Mouse (Mus musculus): ENCODE results near the gene Ift43. TPM values are rescaled to one million over a fixed set of nuclear protein-coding genes. Genes with fewer than 3 reads are reported as not detected.

Gene Ift43
- polyA plus RNA-seq (2014; fragmentation: Nextera tagmentation; extraction: Ambion mirVana): 77.0 and 87.9 TPM in 2 replicates

DNA sequence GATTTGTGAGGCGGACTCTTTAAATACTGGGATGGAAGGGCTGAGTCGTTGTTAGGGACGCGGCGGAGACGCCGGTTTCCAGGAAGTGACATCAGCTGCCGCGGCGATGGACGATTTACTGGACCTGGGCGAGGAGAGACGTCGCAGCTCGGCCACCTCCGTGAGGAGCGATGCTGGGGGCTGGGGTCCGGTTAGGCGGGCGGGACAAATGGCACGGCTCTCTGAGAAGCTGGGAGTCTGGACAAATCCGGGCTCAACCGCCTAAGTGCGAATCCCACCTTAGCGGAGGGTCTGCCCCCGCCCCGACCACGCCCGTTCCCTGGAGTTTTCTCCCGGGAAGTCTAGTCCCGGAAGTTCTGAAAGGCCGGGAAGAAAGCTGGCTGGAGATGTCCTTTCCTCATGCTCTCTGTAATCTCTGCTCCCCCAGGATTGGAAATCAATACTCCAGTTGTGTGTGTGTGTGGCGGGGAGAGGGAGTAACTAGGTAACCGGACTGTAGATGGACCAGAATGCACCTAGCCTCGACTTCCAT, at the start of gene Ift43:
TSS of gene Ift43 (plus strand) at position 61 of the 532 bp plus-strand sequence.
- WGBS: 1% methylated on average over 35 of the region's 35 CpGs
- Histone ChIP-seq H3K36me3 (ENCODE audit: control insufficient read depth, insufficient read depth, low read length) (peaks cover 5% of the 10 kb centered on the region; the same call in 1 of the 2 replicates), H3K27ac (ENCODE audit: low read depth, low read length) (no peak within 1 kb of the TSS), H3K4me1 (ENCODE audit: control insufficient read depth, insufficient read depth, low read length) (peaks cover 10% of the 10 kb centered on the region), H3K4me2 (replicated peaks; ENCODE audit: low read depth, low read length) (peak within 1 kb of the TSS; percentile 72), H3K9me3 (ENCODE audit: control insufficient read depth, low read length) (no peaks in the 10 kb centered on the region), H3K27me3 (ENCODE audit: control insufficient read depth, insufficient read depth, low read length) (0 out of 2 replicates have a peak, but pooled peaks cover 2% of the 10 kb centered on the region), H3K4me3 (ENCODE audit: low read length) (peak within 1 kb of the TSS; percentile 80), H3K9ac (ENCODE audit: low read depth, low read length) (peak within 1 kb of the TSS; percentile 63)
- ATAC-seq (ENCODE audit: low FRiP score, low TSS enrichment): peak; percentile 65

DNA sequence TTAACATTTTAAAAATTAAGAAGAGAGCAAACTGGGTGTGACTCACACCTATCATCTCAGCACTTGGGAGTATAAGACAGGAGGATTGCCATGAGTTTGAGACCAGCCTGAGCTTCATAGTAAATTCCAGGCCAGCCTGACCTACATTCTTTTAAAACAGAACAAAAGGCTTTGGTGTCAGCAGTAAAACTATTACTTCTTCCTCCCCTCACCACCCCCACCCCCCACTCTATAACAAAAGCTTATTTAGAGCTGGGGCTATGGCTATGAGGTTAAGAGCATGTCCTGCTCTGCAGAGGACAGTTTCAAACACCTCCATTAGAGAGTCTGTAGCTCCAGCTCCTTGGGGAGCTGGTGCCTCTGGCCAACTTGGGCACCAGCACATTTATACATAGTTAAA, 46.8 kb upstream of the Ift43 start:
- no peak for ATAC-seq (ENCODE audit: low FRiP score, low TSS enrichment)
- no peak overlapping the region for H3K4me2 ChIP-seq (replicated peaks; ENCODE audit: low read depth, low read length)
- H3K4me1 ChIP-seq (ENCODE audit: control insufficient read depth, insufficient read depth, low read length): peaks cover 14% of the 10 kb centered on the region
- no peaks in the 10 kb centered on the region for H3K36me3 ChIP-seq (ENCODE audit: control insufficient read depth, insufficient read depth, low read length)
- H3K9ac ChIP-seq (ENCODE audit: low read depth, low read length): no peak overlapping the region
- 0 out of 2 replicates have a peak, but pooled peaks cover 2% of the 10 kb centered on the region for H3K27me3 ChIP-seq (ENCODE audit: control insufficient read depth, insufficient read depth, low read length)
- H3K4me3 ChIP-seq (ENCODE audit: low read length): no peak overlapping the region
- H3K27ac ChIP-seq (ENCODE audit: low read depth, low read length): no peak overlapping the region
- no peaks in the 10 kb centered on the region for H3K9me3 ChIP-seq (ENCODE audit: control insufficient read depth, low read length)

DNA sequence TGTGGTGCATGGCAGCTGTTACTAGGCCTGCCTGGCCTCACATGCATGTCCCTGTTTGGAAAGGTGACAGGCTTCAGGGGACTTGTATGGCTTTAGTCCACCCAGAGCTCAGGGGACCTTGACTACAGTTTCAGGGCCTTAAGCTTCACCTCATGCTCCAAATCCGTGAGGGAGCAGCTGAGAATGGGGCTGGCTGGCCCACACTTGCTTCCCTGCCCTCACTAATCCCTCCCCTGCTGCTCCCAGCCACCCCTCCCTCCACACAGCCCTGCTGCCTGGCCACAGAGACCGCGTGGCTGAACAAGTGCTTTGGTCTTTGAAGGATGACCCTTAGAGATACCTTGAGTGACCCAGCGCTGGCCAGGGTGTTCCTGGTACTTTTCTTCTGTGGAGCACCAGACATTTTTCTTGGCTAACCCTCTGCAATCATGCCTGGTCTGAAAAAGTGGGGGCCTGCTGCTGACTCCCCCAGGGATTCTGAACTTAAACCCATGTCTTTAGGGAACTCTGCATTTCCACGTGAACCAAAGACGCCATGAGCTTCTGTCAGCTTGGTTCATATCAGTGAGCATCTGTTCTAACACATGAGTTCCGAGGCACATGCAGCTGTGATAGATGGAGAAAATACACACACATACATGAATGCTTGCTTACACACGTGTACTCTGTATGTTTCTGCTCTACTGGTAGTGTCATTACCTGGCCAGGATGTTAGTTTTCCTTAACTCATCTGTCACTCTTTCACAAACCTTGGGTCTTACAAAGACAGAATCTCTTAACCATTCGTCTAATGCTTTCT, 45.8 kb upstream of the Ift43 start:
- H3K27ac ChIP-seq (ENCODE audit: low read depth, low read length): peak overlapping the region; percentile 56; the same call in 1 of the 2 replicates
- H3K9ac ChIP-seq (ENCODE audit: low read depth, low read length): no peak overlapping the region
- WGBS: 25% methylated on average over 9 of the region's 9 CpGs
- no peak overlapping the region for H3K4me2 ChIP-seq (replicated peaks; ENCODE audit: low read depth, low read length)
- no peaks in the 10 kb centered on the region for H3K9me3 ChIP-seq (ENCODE audit: control insufficient read depth, low read length)
- no peaks in the 10 kb centered on the region for H3K36me3 ChIP-seq (ENCODE audit: control insufficient read depth, insufficient read depth, low read length)
- H3K27me3 ChIP-seq (ENCODE audit: control insufficient read depth, insufficient read depth, low read length): 0 out of 2 replicates have a peak, but pooled peaks cover 2% of the 10 kb centered on the region
- peaks cover 14% of the 10 kb centered on the region for H3K4me1 ChIP-seq (ENCODE audit: control insufficient read depth, insufficient read depth, low read length)
- ATAC-seq (ENCODE audit: low FRiP score, low TSS enrichment): peak; percentile 28
- no peak overlapping the region for H3K4me3 ChIP-seq (ENCODE audit: low read length)

DNA sequence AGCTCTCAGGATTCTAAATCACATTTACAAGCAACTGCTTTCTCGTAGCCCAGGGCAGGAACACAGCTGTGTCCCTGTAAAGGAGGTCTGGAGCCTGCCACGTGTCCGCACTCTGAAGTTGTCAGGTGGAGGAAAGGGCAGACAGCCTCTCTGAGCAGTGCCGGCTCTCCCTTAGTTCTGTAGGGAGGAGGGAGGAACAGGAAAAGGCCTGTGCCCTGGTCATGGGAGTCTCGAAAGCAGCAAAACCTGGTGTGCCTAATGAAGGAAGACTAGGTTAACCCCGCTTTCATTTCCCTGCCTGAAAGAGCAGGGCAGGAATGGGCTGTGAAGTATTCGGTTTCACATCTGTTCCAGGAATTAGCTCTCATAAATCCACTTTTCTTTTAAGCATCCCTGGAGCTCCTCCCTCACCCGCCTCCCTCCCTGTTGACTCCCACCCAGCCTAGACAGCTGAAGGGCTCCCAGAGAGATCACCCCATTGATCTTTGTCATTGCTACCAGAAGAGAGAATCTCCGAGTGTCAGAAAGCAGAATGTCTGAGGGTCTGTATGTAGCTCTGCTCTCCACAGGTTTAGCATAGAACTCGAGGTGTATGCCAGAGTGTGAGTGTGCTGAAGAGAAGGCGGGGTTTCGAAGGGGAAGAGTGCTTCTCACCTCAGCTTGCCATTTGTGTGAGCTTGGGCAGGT, 45.0 kb upstream of the Ift43 start:
- peak overlapping the region; percentile 56; the same call in 1 of the 2 replicates for H3K27ac ChIP-seq (ENCODE audit: low read depth, low read length)
- 0 out of 2 replicates have a peak, but pooled peaks cover 1% of the 10 kb centered on the region for H3K27me3 ChIP-seq (ENCODE audit: control insufficient read depth, insufficient read depth, low read length)
- ATAC-seq (ENCODE audit: low FRiP score, low TSS enrichment): peak; percentile 97
- no peaks in the 10 kb centered on the region for H3K9me3 ChIP-seq (ENCODE audit: control insufficient read depth, low read length)
- H3K36me3 ChIP-seq (ENCODE audit: control insufficient read depth, insufficient read depth, low read length): no peaks in the 10 kb centered on the region
- H3K4me2 ChIP-seq (replicated peaks; ENCODE audit: low read depth, low read length): no peak overlapping the region
- H3K4me1 ChIP-seq (ENCODE audit: control insufficient read depth, insufficient read depth, low read length): peaks cover 14% of the 10 kb centered on the region
- no peak overlapping the region for H3K9ac ChIP-seq (ENCODE audit: low read depth, low read length)
- H3K4me3 ChIP-seq (ENCODE audit: low read length): no peak overlapping the region
- WGBS: 8% methylated on average over 12 of the region's 12 CpGs

DNA sequence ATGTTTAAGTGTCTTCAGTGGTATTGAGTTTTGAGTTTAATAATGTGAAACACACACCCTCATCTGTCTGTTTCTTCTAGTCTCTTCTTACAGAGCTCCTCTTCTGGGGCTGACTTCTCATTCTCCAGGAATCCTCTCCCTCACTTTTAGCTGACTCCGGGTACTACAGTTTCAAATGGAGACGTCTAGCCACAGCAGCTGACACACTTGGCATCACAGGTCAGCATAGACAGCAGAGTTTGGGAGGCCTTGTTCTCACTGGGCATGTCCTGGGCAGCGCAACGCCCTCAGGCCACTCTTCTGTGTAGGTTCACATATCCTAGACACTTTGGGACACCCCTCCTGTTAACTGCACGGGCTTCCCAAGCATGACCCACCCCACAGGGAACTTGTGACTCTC, 43.3 kb upstream of the Ift43 start:
- no peaks in the 10 kb centered on the region for H3K9me3 ChIP-seq (ENCODE audit: control insufficient read depth, low read length)
- H3K4me1 ChIP-seq (ENCODE audit: control insufficient read depth, insufficient read depth, low read length): peaks cover 14% of the 10 kb centered on the region
- H3K4me3 ChIP-seq (ENCODE audit: low read length): no peak overlapping the region
- ATAC-seq (ENCODE audit: low FRiP score, low TSS enrichment): no peak
- H3K4me2 ChIP-seq (replicated peaks; ENCODE audit: low read depth, low read length): no peak overlapping the region
- H3K9ac ChIP-seq (ENCODE audit: low read depth, low read length): no peak overlapping the region
- 63% methylated on average over 5 of the region's 5 CpGs for WGBS
- H3K27me3 ChIP-seq (ENCODE audit: control insufficient read depth, insufficient read depth, low read length): no peaks in the 10 kb centered on the region
- no peaks in the 10 kb centered on the region for H3K36me3 ChIP-seq (ENCODE audit: control insufficient read depth, insufficient read depth, low read length)
- no peak overlapping the region for H3K27ac ChIP-seq (ENCODE audit: low read depth, low read length)

DNA sequence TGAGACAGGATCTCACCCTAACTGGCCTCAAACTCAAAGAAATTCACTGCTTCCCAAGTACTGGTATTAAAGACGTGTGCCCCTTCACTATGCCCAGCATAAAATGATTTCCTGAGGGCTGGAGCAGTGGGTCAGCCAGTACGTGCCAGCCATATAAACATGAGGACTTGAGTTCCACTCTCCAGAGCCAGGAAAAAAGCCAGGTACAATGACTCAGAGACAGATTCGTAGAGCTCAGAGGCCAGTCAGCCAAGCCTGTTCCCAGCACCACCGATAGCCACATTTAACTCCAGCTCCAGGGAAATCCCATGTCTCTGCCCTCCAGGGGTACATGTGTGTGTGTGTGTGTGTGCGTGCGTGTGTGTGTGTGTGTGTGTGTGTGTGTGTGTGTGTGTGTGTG, 42.6 kb upstream of the Ift43 start:
- H3K4me2 ChIP-seq (replicated peaks; ENCODE audit: low read depth, low read length): no peak overlapping the region
- H3K4me3 ChIP-seq (ENCODE audit: low read length): no peak overlapping the region
- no peak for ATAC-seq (ENCODE audit: low FRiP score, low TSS enrichment)
- H3K27ac ChIP-seq (ENCODE audit: low read depth, low read length): no peak overlapping the region
- 78% methylated on average over 6 of the region's 6 CpGs for whole genome bisulfite sequencing
- H3K4me1 ChIP-seq (ENCODE audit: control insufficient read depth, insufficient read depth, low read length): peaks cover 14% of the 10 kb centered on the region
- H3K9ac ChIP-seq (ENCODE audit: low read depth, low read length): no peak overlapping the region
- H3K27me3 ChIP-seq (ENCODE audit: control insufficient read depth, insufficient read depth, low read length): no peaks in the 10 kb centered on the region
- H3K36me3 ChIP-seq (ENCODE audit: control insufficient read depth, insufficient read depth, low read length): no peaks in the 10 kb centered on the region
- no peaks in the 10 kb centered on the region for H3K9me3 ChIP-seq (ENCODE audit: control insufficient read depth, low read length)

DNA sequence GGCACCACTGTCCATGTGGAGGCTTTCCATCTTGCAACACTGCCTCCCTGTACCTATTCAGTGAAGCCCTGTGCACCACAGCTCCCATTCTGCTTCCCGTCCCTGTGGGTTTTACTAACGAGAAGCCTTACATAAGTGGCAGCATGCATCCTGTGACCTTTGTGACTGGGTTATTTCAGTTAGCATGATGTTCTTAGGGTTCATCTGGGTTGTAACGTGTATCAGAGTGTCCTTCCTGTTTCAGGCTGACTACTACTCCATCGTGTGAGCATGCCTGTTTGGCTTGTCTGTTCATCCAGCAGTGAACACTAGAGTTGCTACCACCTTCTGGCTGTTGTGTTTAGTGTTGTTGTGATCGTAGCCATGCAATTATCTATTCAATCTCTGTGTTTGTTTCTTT, 36.2 kb upstream of the Ift43 start:
- no peak for ATAC-seq (ENCODE audit: low FRiP score, low TSS enrichment)
- Histone ChIP-seq H3K27ac (ENCODE audit: low read depth, low read length) (no peak overlapping the region), H3K4me1 (ENCODE audit: control insufficient read depth, insufficient read depth, low read length) (no peaks in the 10 kb centered on the region), H3K4me3 (ENCODE audit: low read length) (no peak overlapping the region), H3K36me3 (ENCODE audit: control insufficient read depth, insufficient read depth, low read length) (no peaks in the 10 kb centered on the region), H3K27me3 (ENCODE audit: control insufficient read depth, insufficient read depth, low read length) (no peaks in the 10 kb centered on the region), H3K9me3 (ENCODE audit: control insufficient read depth, low read length) (no peaks in the 10 kb centered on the region), H3K4me2 (replicated peaks; ENCODE audit: low read depth, low read length) (no peak overlapping the region), H3K9ac (ENCODE audit: low read depth, low read length) (no peak overlapping the region)
- WGBS: 85% methylated on average over 5 of the region's 5 CpGs

DNA sequence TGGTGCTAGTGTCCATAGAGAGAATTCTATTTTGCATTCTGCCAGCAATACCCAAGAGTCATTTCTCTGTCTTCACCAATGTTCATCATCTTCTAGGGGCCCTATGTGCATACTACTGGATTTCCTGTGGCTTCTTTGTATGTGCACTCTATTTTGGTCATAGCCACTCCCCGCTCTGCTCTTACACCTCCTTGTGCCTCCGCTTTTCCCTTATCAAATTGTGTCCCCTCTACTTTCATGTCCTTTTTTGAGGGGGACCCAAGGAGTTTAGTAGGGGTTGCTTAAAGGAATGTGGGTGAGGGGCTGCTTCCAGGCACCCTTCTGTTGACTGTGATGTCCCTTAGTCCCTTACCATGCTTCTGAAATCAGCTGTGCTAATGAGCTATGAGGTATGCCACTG, 35.6 kb upstream of the Ift43 start:
- no peaks in the 10 kb centered on the region for H3K27me3 ChIP-seq (ENCODE audit: control insufficient read depth, insufficient read depth, low read length)
- ATAC-seq (ENCODE audit: low FRiP score, low TSS enrichment): no peak
- WGBS: 98% methylated on average over 2 of the region's 2 CpGs

DNA sequence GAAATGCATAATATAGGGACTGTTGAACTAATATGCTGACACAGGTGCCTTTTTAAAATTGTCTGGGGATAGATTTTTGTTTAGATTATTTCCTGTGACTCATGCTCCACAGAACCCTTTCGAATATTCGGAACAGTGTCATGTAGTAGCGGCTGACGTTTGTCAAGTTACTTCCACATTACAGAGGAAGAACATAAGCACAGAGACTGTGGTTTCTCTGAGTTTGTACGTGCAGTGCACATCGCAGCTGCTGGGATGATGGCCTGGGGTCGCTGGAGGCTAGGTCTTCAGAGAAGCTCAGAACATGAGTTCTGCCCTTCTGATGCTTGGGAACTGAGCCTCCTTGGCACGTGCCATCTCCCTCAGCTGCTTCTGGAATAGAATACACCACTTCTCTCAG, 35.0 kb upstream of the Ift43 start:
- no peak overlapping the region for H3K4me3 ChIP-seq (ENCODE audit: low read length)
- no peak overlapping the region for H3K27ac ChIP-seq (ENCODE audit: low read depth, low read length)
- no peaks in the 10 kb centered on the region for H3K27me3 ChIP-seq (ENCODE audit: control insufficient read depth, insufficient read depth, low read length)
- no peak for ATAC-seq (ENCODE audit: low FRiP score, low TSS enrichment)
- H3K4me1 ChIP-seq (ENCODE audit: control insufficient read depth, insufficient read depth, low read length): no peaks in the 10 kb centered on the region
- no peak overlapping the region for H3K4me2 ChIP-seq (replicated peaks; ENCODE audit: low read depth, low read length)
- WGBS: 80% methylated on average over 8 of the region's 8 CpGs
- H3K9ac ChIP-seq (ENCODE audit: low read depth, low read length): no peak overlapping the region
- H3K9me3 ChIP-seq (ENCODE audit: control insufficient read depth, low read length): no peaks in the 10 kb centered on the region
- H3K36me3 ChIP-seq (ENCODE audit: control insufficient read depth, insufficient read depth, low read length): no peaks in the 10 kb centered on the region

More for the DNA sequence above, 35.6 kb upstream of the Ift43 start:
- Histone ChIP-seq H3K9me3 (ENCODE audit: control insufficient read depth, low read length) (no peaks in the 10 kb centered on the region), H3K36me3 (ENCODE audit: control insufficient read depth, insufficient read depth, low read length) (no peaks in the 10 kb centered on the region), H3K27ac (ENCODE audit: low read depth, low read length) (no peak overlapping the region), H3K4me3 (ENCODE audit: low read length) (no peak overlapping the region), H3K4me2 (replicated peaks; ENCODE audit: low read depth, low read length) (no peak overlapping the region), H3K9ac (ENCODE audit: low read depth, low read length) (no peak overlapping the region), H3K4me1 (ENCODE audit: control insufficient read depth, insufficient read depth, low read length) (no peaks in the 10 kb centered on the region)

Data from kidney, embryonic 14.5 days (tissue).